Mouse (Mus musculus) megakaryocyte progenitor cell, adult 5-6 weeks (primary cell): ENCODE results near the gene Fmn2. TPM values are rescaled to one million over a fixed set of nuclear protein-coding genes. Genes with fewer than 3 reads are reported as not detected.
A peak's percentile ranks its signal among the peaks of the same experiment; 100 is the strongest.

ENCODE experiments used
- ATAC-seq: replicated peaks from 2 replicates; pipeline ENCODE4 v1.8.0; 2016; ENCODE audit warnings: mild to moderate bottlenecking, moderate TSS enrichment, inconsistent platforms; ENCODE audit not compliant: poor library complexity
- total RNA-seq, 2 experiments: library from RNA; stranded (forward) in 1 of 2; stranded (reverse) in 1 of 2; fragments of 157-497, 149-512 nt in 1 of 2; fragments of 200-1000 nt in 1 of 2; gene quantifications; 2 replicates each; pipeline versions ENCODE4 v1.2.3 to v1.2.4; 2015 to 2017

Gene Fmn2
- total RNA-seq (2015) (0.37 TPM in 1 of 2 replicates, not detected in the other), total RNA-seq (2017) (not detected in 2 replicates)

- ATAC-seq = peak; percentile 79
These were observed at the start of gene Fmn2 for GRCm38 (mm10) chr1:174501661-174502030. TSS of gene Fmn2 (plus strand) at chr1:174501825.

- ATAC-seq = no peak
These were observed 46.5 kb upstream of the Fmn2 start for GRCm38 (mm10) chr1:174455100-174455499.

GRCm38 (mm10) chr1:174465385-174465784 is 36.2 kb upstream of the Fmn2 start:
- peak; percentile 54 for ATAC-seq

- peak; percentile 73 for ATAC-seq
These were observed 35.4 kb upstream of the Fmn2 start for GRCm38 (mm10) chr1:174466240-174466639.

- peak; percentile 90 for ATAC-seq
These were observed 31.9 kb upstream of the Fmn2 start for GRCm38 (mm10) chr1:174469736-174470135.

- no peak for ATAC-seq
These were observed 19.1 kb upstream of the Fmn2 start for GRCm38 (mm10) chr1:174482567-174482966.

GRCm38 (mm10) chr1:174500064-174500463 is 1.6 kb upstream of the Fmn2 start:
- ATAC-seq = no peak

GRCm38 (mm10) chr1:174501011-174501410 is 614 bp upstream of the Fmn2 start:
- ATAC-seq = no peak

GRCm38 (mm10) chr1:174502031-174502845 is 613 bp downstream of the Fmn2 start:
- peak; percentile 22 for ATAC-seq

GRCm38 (mm10) chr1:174502846-174503745 is 1.5 kb downstream of the Fmn2 start:
- peak; percentile 12; the same call in 1 of the 2 replicates for ATAC-seq

- ATAC-seq = no peak
These were observed 7.0 kb downstream of the Fmn2 start for GRCm38 (mm10) chr1:174508571-174509110.

- ATAC-seq = no peak
These were observed 11.8 kb downstream of the Fmn2 start for GRCm38 (mm10) chr1:174513419-174513818.

GRCm38 (mm10) chr1:174521976-174522770 is 20.5 kb downstream of the Fmn2 start:
- no peak for ATAC-seq

- ATAC-seq = no peak
These were observed 21.3 kb downstream of the Fmn2 start for GRCm38 (mm10) chr1:174522809-174523511.

GRCm38 (mm10) chr1:174523512-174523828 is 21.8 kb downstream of the Fmn2 start:
- ATAC-seq = no peak

- ATAC-seq = no peak
These were observed 35.3 kb downstream of the Fmn2 start for GRCm38 (mm10) chr1:174536742-174537453.

- no peak for ATAC-seq
These were observed 35.9 kb downstream of the Fmn2 start for GRCm38 (mm10) chr1:174537491-174537890.

GRCm38 (mm10) chr1:174548291-174548690 is 46.7 kb downstream of the Fmn2 start:
- no peak for ATAC-seq

- peak; percentile 97 for ATAC-seq
These were observed 51.8 kb downstream of the Fmn2 start for GRCm38 (mm10) chr1:174553272-174554007.
